Mouse (Mus musculus) B cell, adult 62 days (primary cell): ENCODE results near the gene Ubp1. TPM values are rescaled to one million over a fixed set of nuclear protein-coding genes. Genes with fewer than 3 reads are reported as not detected.

Source experiments
- total RNA-seq: library from RNA; stranded (reverse); gene quantifications from 4 replicates; pipeline ENCODE4 v1.2.4, GENCODE M21; 2023

Gene Ubp1
- total RNA-seq: 146 to 157 TPM (median 154 TPM) in 4 replicates

DNA sequence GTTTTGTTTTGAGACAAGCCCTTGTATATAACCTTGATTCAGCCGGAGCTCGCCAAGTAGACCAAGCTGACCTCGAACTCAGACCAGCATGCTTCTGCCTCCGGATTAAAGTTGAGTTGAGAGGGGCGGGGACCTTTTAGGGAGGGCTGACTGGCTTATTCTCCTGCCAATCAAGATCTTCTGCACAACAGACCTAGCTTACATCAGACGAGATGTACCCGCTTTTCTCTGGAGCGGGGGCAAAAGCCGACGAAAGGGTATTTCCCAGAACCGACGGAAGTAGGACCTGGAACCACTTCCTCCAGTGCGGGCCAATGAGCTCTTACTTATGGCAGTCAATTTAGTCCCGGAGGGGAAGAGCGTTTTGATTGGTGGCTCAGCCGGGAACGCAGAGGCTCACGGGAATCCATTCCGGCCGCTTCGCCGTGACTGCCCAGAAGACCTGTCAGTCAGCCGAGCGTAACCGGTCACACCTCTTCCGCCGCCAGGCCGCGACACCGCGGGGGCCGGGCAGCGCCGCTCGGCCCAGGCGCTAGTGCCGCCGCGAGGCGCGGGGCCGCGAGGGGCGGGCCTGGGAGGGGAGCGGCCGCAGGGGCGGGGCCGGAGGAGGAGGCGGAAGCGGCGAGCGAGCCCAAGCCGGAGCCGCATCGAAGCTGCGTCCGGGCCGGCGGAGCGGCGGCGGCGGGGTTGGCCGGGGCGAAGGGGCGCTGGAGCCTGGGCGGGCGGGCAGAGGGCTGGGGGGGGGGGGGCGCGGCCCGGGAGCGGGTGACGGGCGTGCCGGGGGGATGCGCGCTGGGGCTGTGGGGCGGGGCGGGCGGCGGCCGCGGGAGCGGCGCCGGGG, at the start of gene Ubp1:
TSS of gene Ubp1 (plus strand) at position 401 of the 841 bp plus-strand sequence.

Other genes starting within 250 kb of the Ubp1 start
- gene Pdcd6ip, start 222.7 kb upstream of the Ubp1 start, total RNA-seq: 129 to 143 TPM (median 134 TPM) in 4 replicates
- 48.8 to 54.4 TPM (median 53.3 TPM) in 4 replicates for gene Clasp2, start 189.5 kb upstream of the Ubp1 start, total RNA-seq
- gene Fbxl2, start 115.3 kb downstream of the Ubp1 start, total RNA-seq: 0.39 to 0.75 TPM (median 0.55 TPM) in 3 of 4 replicates, not detected in the other
- not detected in 4 replicates for gene Susd5, start 126.2 kb downstream of the Ubp1 start, total RNA-seq